Mouse (Mus musculus) hindbrain, embryonic 16.5 days (tissue): Measurements from ENCODE around the gene Cwh43. TPM values are rescaled to one million over a fixed set of nuclear protein-coding genes. Genes with fewer than 3 reads are reported as not detected.

ENCODE experiments used
- ATAC-seq: fragments of 200-750 bp; cut with Nextera tagmentation; 2 replicates; pipeline ENCODE4 v1.8.0; 2017; ENCODE audit warnings: moderate TSS enrichment, moderate library complexity
- H3K27ac ChIP-seq: fragments of 300-500 bp; sonication (generic); 2 replicates; pipeline ENCODE4 v1.5.1; 2014; ENCODE audit warnings: low read depth, mild to moderate bottlenecking, control low read depth, low read length, moderate library complexity
- H3K27me3 ChIP-seq: fragments of 300-500 bp; sonication (generic); replicated peaks from 2 replicates; pipeline ENCODE4 v1.6.1; 2014; ENCODE audit warnings: low read length; ENCODE audit not compliant: control insufficient read depth, insufficient read depth
- H3K36me3 ChIP-seq: fragments of 300-500 bp; sonication (generic); 2 replicates; pipeline ENCODE4 v1.6.1; 2014; ENCODE audit warnings: mild to moderate bottlenecking, low read length, moderate library complexity, mixed read lengths; ENCODE audit not compliant: control insufficient read depth, insufficient read depth
- H3K4me1 ChIP-seq: fragments of 300-500 bp; sonication (generic); 2 replicates; pipeline ENCODE4 v1.6.1; 2014; ENCODE audit warnings: low read depth, low read length; ENCODE audit not compliant: control insufficient read depth, insufficient read depth
- H3K4me2 ChIP-seq: fragments of 300-500 bp; sonication (generic); 2 replicates; pipeline ENCODE4 v1.6.1; 2014; ENCODE audit warnings: mild to moderate bottlenecking, low read length, control low read depth, moderate library complexity
- H3K4me3 ChIP-seq: fragments of 300-500 bp; sonication (generic); 2 replicates; pipeline ENCODE4 v1.5.1; 2014; ENCODE audit warnings: mild to moderate bottlenecking, low read length, control low read depth, moderate library complexity
- H3K9ac ChIP-seq: fragments of 300-500 bp; sonication (generic); 2 replicates; pipeline ENCODE4 v1.6.1; 2014; ENCODE audit warnings: low read depth, mild to moderate bottlenecking, control low read depth, low read length, moderate library complexity
- H3K9me3 ChIP-seq: fragments of 300-500 bp; sonication (generic); 2 replicates; pipeline ENCODE4 v1.6.1; 2014; ENCODE audit warnings: mild to moderate bottlenecking, low read length, moderate library complexity; ENCODE audit not compliant: control insufficient read depth
- WGBS: fragments of 180-500 bp; shearing (Covaris S2); extraction: QIAGEN DNeasy Blood & Tissue Kit; methylation state at CpG from one replicate; pipeline ENCODE4 v1.1.7; 2014; 5-methylcytosine and 5-hydroxymethylcytosine counted together
- polyA plus RNA-seq: library from polyadenylated mRNA; unstranded; fragments of >200 nt; fragmentation: Nextera tagmentation; extraction: Ambion mirVana; gene quantifications from 2 replicates; pipeline ENCODE4 v1.2.1, GENCODE M21; 2015

Cwh43 gene
- polyA plus RNA-seq, 1 experiment from 2014 or later = 0.46 TPM

GRCm38 (mm10) chr5:73369731-73370130 lies 36.1 kb upstream of the Cwh43 start:
- no peak for ATAC-seq

GRCm38 (mm10) chr5:73372601-73373000 lies 33.3 kb upstream of the Cwh43 start:
- H3K9me3 ChIP-seq = no peaks in the 10 kb centered on the region
- no peaks in the 10 kb centered on the region for H3K36me3 ChIP-seq
- no peak for ATAC-seq
- H3K27ac ChIP-seq = no peak overlapping the region
- H3K4me1 ChIP-seq = no peaks in the 10 kb centered on the region
- no peaks in the 10 kb centered on the region for H3K27me3 ChIP-seq
- H3K9ac ChIP-seq = no peak overlapping the region
- WGBS = 83% methylated on average over 5 of the region's 5 CpGs
- no peak overlapping the region for H3K4me3 ChIP-seq
- no peak overlapping the region for H3K4me2 ChIP-seq

More at GRCm38 (mm10) chr5:73369731-73370130, 36.1 kb upstream of the Cwh43 start:
- Histone ChIP-seq H3K36me3 (no peaks in the 10 kb centered on the region), H3K4me2 (no peak overlapping the region), H3K9ac (no peak overlapping the region), H3K4me3 (no peak overlapping the region), H3K27me3 (no peaks in the 10 kb centered on the region), H3K4me1 (no peaks in the 10 kb centered on the region), H3K27ac (no peak overlapping the region), H3K9me3 (no peaks in the 10 kb centered on the region)
- WGBS = 52% methylated on average over 3 of the region's 3 CpGs

GRCm38 (mm10) chr5:73373184-73373583 lies 32.7 kb upstream of the Cwh43 start:
- H3K27ac ChIP-seq = no peak overlapping the region
- no peak overlapping the region for H3K4me3 ChIP-seq
- WGBS = 52% methylated on average over 3 of the region's 3 CpGs
- no peaks in the 10 kb centered on the region for H3K36me3 ChIP-seq
- H3K4me1 ChIP-seq = no peaks in the 10 kb centered on the region
- ATAC-seq = no peak
- H3K9ac ChIP-seq = no peak overlapping the region
- H3K9me3 ChIP-seq = no peaks in the 10 kb centered on the region
- H3K4me2 ChIP-seq = no peak overlapping the region
- H3K27me3 ChIP-seq = no peaks in the 10 kb centered on the region

- H3K9ac ChIP-seq = no peak overlapping the region
- H3K4me3 ChIP-seq = no peak overlapping the region
- H3K9me3 ChIP-seq = no peaks in the 10 kb centered on the region
- H3K4me2 ChIP-seq = no peak overlapping the region
- WGBS = 58% methylated on average over 9 of the region's 9 CpGs
- H3K36me3 ChIP-seq = no peaks in the 10 kb centered on the region
- H3K27ac ChIP-seq = no peak overlapping the region
- H3K27me3 ChIP-seq = peaks cover 2% of the 10 kb centered on the region; the same call in 1 of the 2 replicates
- no peaks in the 10 kb centered on the region for H3K4me1 ChIP-seq
- no peak for ATAC-seq
Observed at GRCm38 (mm10) chr5:73376041-73376440, 29.8 kb upstream of the Cwh43 start.

- WGBS = 88% methylated on average over 7 of the region's 7 CpGs
- no peak overlapping the region for H3K4me2 ChIP-seq
- H3K36me3 ChIP-seq = no peaks in the 10 kb centered on the region
- H3K27ac ChIP-seq = no peak overlapping the region
- no peak overlapping the region for H3K4me3 ChIP-seq
- peaks cover 4% of the 10 kb centered on the region; the same call in 1 of the 2 replicates for H3K27me3 ChIP-seq
- no peak for ATAC-seq
- no peak overlapping the region for H3K9ac ChIP-seq
- no peaks in the 10 kb centered on the region for H3K4me1 ChIP-seq
- H3K9me3 ChIP-seq = no peaks in the 10 kb centered on the region
Observed at GRCm38 (mm10) chr5:73376491-73376890, 29.4 kb upstream of the Cwh43 start.

GRCm38 (mm10) chr5:73379908-73380307 lies 26.0 kb upstream of the Cwh43 start:
- Histone ChIP-seq H3K9me3 (no peaks in the 10 kb centered on the region), H3K4me2 (no peak overlapping the region), H3K27me3 (peaks cover 5% of the 10 kb centered on the region; the same call in 1 of the 2 replicates), H3K9ac (no peak overlapping the region), H3K36me3 (no peaks in the 10 kb centered on the region), H3K4me3 (no peak overlapping the region), H3K4me1 (no peaks in the 10 kb centered on the region), H3K27ac (no peak overlapping the region)
- ATAC-seq = peak; percentile 87
- WGBS = 27% methylated on average over 3 of the region's 3 CpGs

GRCm38 (mm10) chr5:73380829-73381228 lies 25.0 kb upstream of the Cwh43 start:
- 57% methylated on average over 8 of the region's 8 CpGs for WGBS
- ATAC-seq = no peak
- Histone ChIP-seq H3K4me1 (no peaks in the 10 kb centered on the region), H3K27ac (no peak overlapping the region), H3K4me3 (no peak overlapping the region), H3K36me3 (no peaks in the 10 kb centered on the region), H3K9ac (no peak overlapping the region), H3K27me3 (peaks cover 5% of the 10 kb centered on the region; the same call in 1 of the 2 replicates), H3K9me3 (no peaks in the 10 kb centered on the region), H3K4me2 (no peak overlapping the region)

GRCm38 (mm10) chr5:73381510-73381909 lies 24.4 kb upstream of the Cwh43 start:
- 83% methylated on average over 7 of the region's 7 CpGs for WGBS

GRCm38 (mm10) chr5:73381976-73382540 lies 23.8 kb upstream of the Cwh43 start:
- Histone ChIP-seq H3K27me3 (peaks cover 5% of the 10 kb centered on the region; the same call in 1 of the 2 replicates), H3K4me3 (no peak overlapping the region), H3K27ac (no peak overlapping the region), H3K9ac (no peak overlapping the region), H3K9me3 (no peaks in the 10 kb centered on the region), H3K4me1 (no peaks in the 10 kb centered on the region), H3K36me3 (no peaks in the 10 kb centered on the region), H3K4me2 (no peak overlapping the region)
- ATAC-seq = no peak
- 81% methylated on average over 9 of the region's 9 CpGs for WGBS

More at GRCm38 (mm10) chr5:73381510-73381909, 24.4 kb upstream of the Cwh43 start:
- Histone ChIP-seq H3K27me3 (peaks cover 5% of the 10 kb centered on the region; the same call in 1 of the 2 replicates), H3K4me2 (no peak overlapping the region), H3K27ac (no peak overlapping the region), H3K36me3 (no peaks in the 10 kb centered on the region), H3K4me3 (no peak overlapping the region), H3K9ac (no peak overlapping the region), H3K4me1 (no peaks in the 10 kb centered on the region), H3K9me3 (no peaks in the 10 kb centered on the region)
- ATAC-seq = no peak
